Mouse (Mus musculus): ENCODE data around the gene Pde1c.
A peak's percentile ranks its signal among the peaks of the same experiment; 100 is the strongest.

Gene Pde1c

DNA sequence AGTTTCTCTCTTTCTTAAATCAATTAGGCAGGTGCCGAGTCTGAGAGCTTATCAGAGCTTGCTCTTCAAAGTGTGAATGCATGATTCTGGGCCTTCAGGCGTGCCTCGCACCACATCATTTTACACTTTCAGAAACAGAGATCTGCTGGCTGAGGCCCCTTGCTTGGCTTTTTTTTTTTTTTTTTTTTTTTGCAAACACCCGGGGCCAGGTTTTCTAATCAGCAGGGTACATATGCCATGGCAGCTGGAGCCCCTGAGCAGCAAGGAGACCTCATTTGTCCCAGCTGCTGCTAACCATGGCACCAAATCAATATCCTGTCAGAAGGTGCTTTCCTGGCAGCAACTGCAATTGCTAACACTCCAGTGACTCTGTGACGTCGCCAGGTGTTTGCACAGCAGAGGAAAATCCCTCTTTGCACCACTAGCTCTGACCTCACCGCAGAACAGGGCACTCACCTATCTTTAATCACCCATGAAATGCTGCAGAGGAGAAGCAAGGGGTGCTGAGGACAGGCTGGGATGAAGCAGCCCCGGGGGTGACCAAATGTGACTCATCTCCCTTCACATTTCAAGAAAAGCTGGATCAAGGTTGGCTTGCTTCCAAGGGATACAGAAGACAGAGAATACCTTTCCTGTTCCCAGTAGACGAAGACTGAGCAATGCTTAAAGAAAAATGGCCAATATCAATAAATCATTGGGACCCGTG lies 195.7 kb downstream of the Pde1c start:
- peak; percentile 1 for DNase-seq (ENCODE audit: low read depth, low spot score)
- H3K36me3 ChIP-seq (ENCODE audit: control insufficient read depth, insufficient read depth, low read length, poor library complexity, severe bottlenecking) = no peaks in the 10 kb centered on the region
- no peaks in the 10 kb centered on the region for H3K27me3 ChIP-seq (ENCODE audit: control insufficient read depth, insufficient read depth, low read length, poor library complexity, severe bottlenecking)

- H3K36me3 ChIP-seq (ENCODE audit: control insufficient read depth, insufficient read depth, low read length, poor library complexity, severe bottlenecking) = no peaks in the 10 kb centered on the region
- DNase-seq (ENCODE audit: low read depth, low spot score) = no peak
- no peaks in the 10 kb centered on the region for H3K27me3 ChIP-seq (ENCODE audit: control insufficient read depth, insufficient read depth, low read length, poor library complexity, severe bottlenecking)
Observed at GRCm38 (mm10) chr6:56369462-56369861, 199.4 kb downstream of the Pde1c start.

DNA sequence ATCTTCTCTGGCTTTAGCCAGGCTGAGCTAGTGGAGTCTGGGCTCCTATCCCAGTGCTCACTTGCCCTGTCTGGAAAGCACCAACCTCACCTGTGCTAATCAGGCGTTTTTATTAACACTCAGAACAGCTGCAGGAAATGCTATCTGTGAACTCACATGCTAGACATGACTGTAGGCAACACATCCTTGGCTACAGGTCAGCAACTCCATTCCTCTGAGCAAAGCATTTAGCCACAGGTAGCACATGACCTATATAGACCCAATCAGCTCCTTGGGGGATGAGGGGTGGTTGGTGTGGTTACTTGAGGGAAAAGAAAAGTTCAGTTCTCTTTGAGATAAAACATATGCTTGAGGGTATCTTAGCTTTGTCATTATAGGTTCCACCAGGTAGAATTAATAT lies 200.8 kb downstream of the Pde1c start:
- DNase-seq (ENCODE audit: low read depth, low spot score) = no peak
- H3K27me3 ChIP-seq (ENCODE audit: control insufficient read depth, insufficient read depth, low read length, poor library complexity, severe bottlenecking) = no peaks in the 10 kb centered on the region
- no peaks in the 10 kb centered on the region for H3K36me3 ChIP-seq (ENCODE audit: control insufficient read depth, insufficient read depth, low read length, poor library complexity, severe bottlenecking)

- Histone ChIP-seq H3K36me3 (ENCODE audit: control insufficient read depth, insufficient read depth, low read length, poor library complexity, severe bottlenecking) (no peaks in the 10 kb centered on the region), H3K27me3 (ENCODE audit: control insufficient read depth, insufficient read depth, low read length, poor library complexity, severe bottlenecking) (no peaks in the 10 kb centered on the region)
- no peak for DNase-seq (ENCODE audit: low read depth, low spot score)
Observed at GRCm38 (mm10) chr6:56367257-56367656, 201.6 kb downstream of the Pde1c start.

DNA sequence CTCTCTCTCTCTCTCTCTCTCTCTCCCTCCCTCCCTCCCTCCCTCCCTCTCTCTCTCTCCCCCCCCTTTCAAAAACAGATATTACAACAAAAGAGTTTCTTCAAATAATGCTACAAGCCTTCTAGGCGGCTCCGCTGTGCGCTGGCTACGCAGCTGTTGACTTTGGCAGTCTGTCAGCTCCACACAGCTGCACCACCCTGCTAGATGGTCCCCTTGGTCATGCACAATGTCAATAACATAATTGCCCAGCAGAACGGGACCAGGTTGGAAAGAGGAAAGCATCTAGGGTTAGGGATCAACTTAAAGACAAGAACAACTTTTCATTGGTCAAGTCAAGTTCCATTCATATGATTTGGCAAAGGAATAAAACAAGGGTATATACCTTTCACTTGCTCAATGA lies 206.3 kb downstream of the Pde1c start:
- DNase-seq (ENCODE audit: low read depth, low spot score) = no peak
- no peaks in the 10 kb centered on the region for H3K27me3 ChIP-seq (ENCODE audit: control insufficient read depth, insufficient read depth, low read length, poor library complexity, severe bottlenecking)
- H3K36me3 ChIP-seq (ENCODE audit: control insufficient read depth, insufficient read depth, low read length, poor library complexity, severe bottlenecking) = no peaks in the 10 kb centered on the region

GRCm38 (mm10) chr6:56362128-56362545 lies 206.8 kb downstream of the Pde1c start:
- no peak for DNase-seq (ENCODE audit: low read depth, low spot score)
- no peaks in the 10 kb centered on the region for H3K36me3 ChIP-seq (ENCODE audit: control insufficient read depth, insufficient read depth, low read length, poor library complexity, severe bottlenecking)
- H3K27me3 ChIP-seq (ENCODE audit: control insufficient read depth, insufficient read depth, low read length, poor library complexity, severe bottlenecking) = no peaks in the 10 kb centered on the region

- DNase-seq (ENCODE audit: low read depth, low spot score) = no peak
- Histone ChIP-seq H3K36me3 (ENCODE audit: control insufficient read depth, insufficient read depth, low read length, poor library complexity, severe bottlenecking) (no peaks in the 10 kb centered on the region), H3K27me3 (ENCODE audit: control insufficient read depth, insufficient read depth, low read length, poor library complexity, severe bottlenecking) (no peaks in the 10 kb centered on the region)
Observed at GRCm38 (mm10) chr6:56361348-56362127, 207.4 kb downstream of the Pde1c start.

- H3K27me3 ChIP-seq (ENCODE audit: control insufficient read depth, insufficient read depth, low read length, poor library complexity, severe bottlenecking) = no peaks in the 10 kb centered on the region
- H3K36me3 ChIP-seq (ENCODE audit: control insufficient read depth, insufficient read depth, low read length, poor library complexity, severe bottlenecking) = no peaks in the 10 kb centered on the region
- no peak for DNase-seq (ENCODE audit: low read depth, low spot score)
Observed at GRCm38 (mm10) chr6:56360086-56360485, 208.8 kb downstream of the Pde1c start.

GRCm38 (mm10) chr6:56359126-56359525 lies 209.8 kb downstream of the Pde1c start:
- no peak for DNase-seq (ENCODE audit: low read depth, low spot score)
- Histone ChIP-seq H3K27me3 (ENCODE audit: control insufficient read depth, insufficient read depth, low read length, poor library complexity, severe bottlenecking) (no peaks in the 10 kb centered on the region), H3K36me3 (ENCODE audit: control insufficient read depth, insufficient read depth, low read length, poor library complexity, severe bottlenecking) (no peaks in the 10 kb centered on the region)

DNA sequence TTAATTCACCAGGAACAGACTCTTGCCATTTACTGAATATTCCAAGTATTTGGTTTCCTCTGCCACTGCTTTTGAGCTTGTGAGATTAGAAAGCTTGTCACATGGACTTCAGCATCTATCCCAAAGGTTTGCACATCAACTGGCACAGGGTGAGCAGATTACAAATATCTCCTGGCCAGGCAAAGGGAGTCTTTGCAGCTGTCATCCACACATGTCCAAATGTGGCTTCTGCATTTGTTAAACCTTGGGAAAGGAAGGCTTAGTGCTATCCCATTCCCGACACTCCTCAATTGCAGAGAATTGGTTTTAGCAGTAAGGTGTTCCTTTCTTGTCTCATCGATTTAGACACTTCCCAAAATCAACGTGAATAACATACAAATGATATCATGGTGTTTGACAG lies 221.7 kb downstream of the Pde1c start:
- Histone ChIP-seq H3K36me3 (ENCODE audit: control insufficient read depth, insufficient read depth, low read length, poor library complexity, severe bottlenecking) (no peaks in the 10 kb centered on the region), H3K27me3 (ENCODE audit: control insufficient read depth, insufficient read depth, low read length, poor library complexity, severe bottlenecking) (no peaks in the 10 kb centered on the region)
- DNase-seq (ENCODE audit: low read depth, low spot score) = no peak

GRCm38 (mm10) chr6:56345082-56345481 lies 223.8 kb downstream of the Pde1c start:
- no peaks in the 10 kb centered on the region for H3K27me3 ChIP-seq (ENCODE audit: control insufficient read depth, insufficient read depth, low read length, poor library complexity, severe bottlenecking)
- DNase-seq (ENCODE audit: low read depth, low spot score) = no peak
- H3K36me3 ChIP-seq (ENCODE audit: control insufficient read depth, insufficient read depth, low read length, poor library complexity, severe bottlenecking) = no peaks in the 10 kb centered on the region

DNA sequence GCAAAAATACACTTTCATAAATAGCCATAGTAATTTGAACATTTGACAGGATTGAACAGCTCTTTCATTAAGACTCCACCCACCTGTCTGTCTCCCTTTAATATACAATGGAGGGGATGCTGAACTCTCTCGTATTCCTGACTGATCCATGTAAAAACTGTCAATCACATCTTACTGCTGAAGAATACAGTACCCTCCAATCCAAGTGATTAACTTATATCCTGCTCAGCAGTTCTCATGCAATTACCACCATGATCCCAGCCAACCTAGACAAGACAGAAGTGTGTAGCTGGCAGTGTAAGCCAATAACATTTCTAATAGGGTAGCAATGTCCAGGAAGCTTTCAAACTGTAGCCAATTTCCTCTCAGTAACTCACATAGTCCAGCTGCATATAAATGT lies 226.9 kb downstream of the Pde1c start:
- no peak for DNase-seq (ENCODE audit: low read depth, low spot score)
- Histone ChIP-seq H3K27me3 (ENCODE audit: control insufficient read depth, insufficient read depth, low read length, poor library complexity, severe bottlenecking) (no peaks in the 10 kb centered on the region), H3K36me3 (ENCODE audit: control insufficient read depth, insufficient read depth, low read length, poor library complexity, severe bottlenecking) (no peaks in the 10 kb centered on the region)

DNA sequence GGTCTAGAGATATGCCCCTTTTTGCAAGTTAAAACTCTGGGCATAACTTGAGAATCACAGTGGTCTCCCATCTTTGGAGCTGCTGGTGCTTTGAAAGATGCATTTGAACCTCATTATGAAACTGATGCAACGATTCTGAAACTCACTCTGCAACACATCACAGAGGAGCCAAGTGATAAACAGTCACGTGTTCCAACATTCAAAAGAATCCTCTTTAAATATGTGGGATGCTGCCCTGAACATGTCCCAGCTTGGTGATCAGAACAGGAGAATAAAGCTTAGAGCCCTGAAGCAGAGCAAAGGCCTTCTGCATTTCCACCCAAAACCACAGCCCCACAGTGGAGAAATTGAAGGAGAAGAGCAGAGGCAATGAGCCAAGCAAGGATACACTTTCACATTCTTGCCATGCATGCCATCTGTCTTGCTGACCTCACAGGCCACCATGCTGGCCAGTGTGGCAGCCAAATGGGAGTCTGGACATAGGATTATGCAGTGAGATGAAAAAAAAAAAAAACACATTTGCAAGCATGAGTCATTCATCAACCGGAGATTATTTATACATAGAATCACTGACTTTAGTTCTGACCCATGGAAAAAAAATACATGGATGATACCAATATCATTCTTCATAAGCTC lies 233.0 kb downstream of the Pde1c start:
- Histone ChIP-seq H3K27me3 (ENCODE audit: control insufficient read depth, insufficient read depth, low read length, poor library complexity, severe bottlenecking) (no peaks in the 10 kb centered on the region), H3K36me3 (ENCODE audit: control insufficient read depth, insufficient read depth, low read length, poor library complexity, severe bottlenecking) (no peaks in the 10 kb centered on the region)
- DNase-seq (ENCODE audit: low read depth, low spot score) = no peak

DNA sequence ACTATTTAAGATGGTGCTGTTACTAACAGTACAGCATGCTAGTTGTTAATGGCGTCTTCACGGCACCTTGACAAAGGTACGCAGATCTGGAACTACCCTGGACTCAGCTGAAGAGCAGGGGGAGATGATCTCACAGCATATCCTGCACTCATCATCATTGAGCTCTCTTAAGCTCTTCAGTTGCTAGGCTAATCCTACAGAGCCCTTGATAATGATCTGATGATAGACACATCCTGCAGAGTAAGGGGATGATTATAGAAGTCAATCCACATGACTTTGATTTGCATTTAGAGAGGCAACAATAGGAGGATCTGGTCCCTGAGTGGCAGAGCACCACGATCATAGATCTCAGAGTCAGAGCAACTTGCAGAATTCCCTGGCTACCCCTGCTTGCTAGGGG lies 236.8 kb downstream of the Pde1c start:
- H3K27me3 ChIP-seq (ENCODE audit: control insufficient read depth, insufficient read depth, low read length, poor library complexity, severe bottlenecking) = no peaks in the 10 kb centered on the region
- no peak for DNase-seq (ENCODE audit: low read depth, low spot score)
- H3K36me3 ChIP-seq (ENCODE audit: control insufficient read depth, insufficient read depth, low read length, poor library complexity, severe bottlenecking) = no peaks in the 10 kb centered on the region

GRCm38 (mm10) chr6:56331432-56331831 lies 237.5 kb downstream of the Pde1c start:
- Histone ChIP-seq H3K36me3 (ENCODE audit: control insufficient read depth, insufficient read depth, low read length, poor library complexity, severe bottlenecking) (no peaks in the 10 kb centered on the region), H3K27me3 (ENCODE audit: control insufficient read depth, insufficient read depth, low read length, poor library complexity, severe bottlenecking) (no peaks in the 10 kb centered on the region)
- no peak for DNase-seq (ENCODE audit: low read depth, low spot score)
